Mouse (Mus musculus) liver, embryonic 11.5 days (tissue): ENCODE results near the gene Tnfrsf23. TPM values are rescaled to one million over a fixed set of nuclear protein-coding genes. Genes with fewer than 3 reads are reported as not detected.
"Not testable (repeated sequence)": the region's sequence is repeated elsewhere in the genome, so short reads cannot be mapped to it uniquely, and the experiment has no call there.

ENCODE experiments used
- ATAC-seq: fragments of 200-750 bp; cut with Nextera tagmentation; replicated peaks from 2 replicates; pipeline ENCODE4 v1.8.0; 2017; ENCODE audit warnings: moderate number of reproducible peaks, mild to moderate bottlenecking, moderate TSS enrichment, moderate library complexity; ENCODE audit not compliant: low FRiP score
- DNase-seq: peaks from one replicate; pipeline ENCODE4 v3.0.0-alpha.2; 2017; ENCODE audit warnings: low spot score
- H3K27ac ChIP-seq: fragments of 300-500 bp; sonication (generic); 2 replicates; pipeline ENCODE4 v1.5.1; 2014; ENCODE audit warnings: mild to moderate bottlenecking, low read depth, low read length, control low read depth
- H3K27me3 ChIP-seq: fragments of 300-500 bp; sonication (generic); replicated peaks from 2 replicates; pipeline ENCODE4 v1.6.1; 2014; ENCODE audit warnings: low read length, mixed read lengths; ENCODE audit not compliant: control insufficient read depth, insufficient read depth
- H3K36me3 ChIP-seq: fragments of 300-500 bp; sonication (generic); 2 replicates; pipeline ENCODE4 v1.6.1; 2014; ENCODE audit warnings: mild to moderate bottlenecking, low read length, moderate library complexity, mixed read lengths; ENCODE audit not compliant: control insufficient read depth, insufficient read depth
- H3K4me1 ChIP-seq: fragments of 300-500 bp; sonication (generic); replicated peaks from 2 replicates; pipeline ENCODE4 v1.6.1; 2014; ENCODE audit warnings: low read length, mixed read lengths; ENCODE audit not compliant: control insufficient read depth, insufficient read depth
- H3K4me2 ChIP-seq: fragments of 300-500 bp; sonication (generic); 2 replicates; pipeline ENCODE4 v1.6.1; 2014; ENCODE audit warnings: mild to moderate bottlenecking, control low read depth, moderate library complexity
- H3K4me3 ChIP-seq: fragments of 300-500 bp; sonication (generic); 2 replicates; pipeline ENCODE4 v1.5.1; 2014; ENCODE audit warnings: low read depth, low read length, control low read depth
- H3K9ac ChIP-seq: fragments of 300-500 bp; sonication (generic); 2 replicates; pipeline ENCODE4 v1.6.1; 2014; ENCODE audit warnings: low read depth, low read length, control low read depth
- H3K9me3 ChIP-seq: fragments of 300-500 bp; sonication (generic); 2 replicates; pipeline ENCODE4 v1.6.1; 2016; ENCODE audit warnings: low read length, inconsistent platforms, mixed read lengths; ENCODE audit not compliant: control insufficient read depth
- WGBS: fragments of 180-500 bp; shearing (Covaris S2); extraction: QIAGEN DNeasy Blood & Tissue Kit; methylation state at CpG from one replicate; pipeline ENCODE4 v1.1.7; 2014; 5-methylcytosine and 5-hydroxymethylcytosine counted together
- polyA plus RNA-seq: library from polyadenylated mRNA; unstranded; fragments of >200 nt; fragmentation: Nextera tagmentation; extraction: Ambion mirVana; gene quantifications from 2 replicates; pipeline ENCODE4 v1.2.1, GENCODE M21; 2014

Gene Tnfrsf23
- polyA plus RNA-seq, 1 experiment from 2014 or later, result 0.34 TPM

DNA sequence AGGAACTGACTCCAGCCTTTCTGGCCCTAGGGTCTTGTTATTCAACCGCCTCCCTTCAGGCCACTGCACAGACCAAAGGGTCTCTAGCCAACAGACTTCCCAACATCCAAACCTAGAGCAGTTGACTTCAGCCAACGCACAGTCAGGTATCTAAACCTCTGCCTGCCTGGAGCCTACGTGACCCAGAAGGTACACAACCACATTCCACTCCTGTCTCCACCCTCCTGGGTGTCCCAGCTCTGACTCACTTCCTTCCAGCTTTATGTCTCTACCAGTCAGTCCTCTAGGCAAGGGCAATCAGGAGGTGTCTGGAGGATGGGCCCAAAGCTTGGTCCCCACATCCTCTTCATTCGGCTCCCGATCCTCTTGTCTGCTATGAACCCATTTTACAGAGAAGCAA is 5.5 kb upstream of the Tnfrsf23 start:
- H3K36me3 ChIP-seq, result peaks cover 9% of the 10 kb centered on the region; the same call in 1 of the 2 replicates
- ATAC-seq, result no peak

DNA sequence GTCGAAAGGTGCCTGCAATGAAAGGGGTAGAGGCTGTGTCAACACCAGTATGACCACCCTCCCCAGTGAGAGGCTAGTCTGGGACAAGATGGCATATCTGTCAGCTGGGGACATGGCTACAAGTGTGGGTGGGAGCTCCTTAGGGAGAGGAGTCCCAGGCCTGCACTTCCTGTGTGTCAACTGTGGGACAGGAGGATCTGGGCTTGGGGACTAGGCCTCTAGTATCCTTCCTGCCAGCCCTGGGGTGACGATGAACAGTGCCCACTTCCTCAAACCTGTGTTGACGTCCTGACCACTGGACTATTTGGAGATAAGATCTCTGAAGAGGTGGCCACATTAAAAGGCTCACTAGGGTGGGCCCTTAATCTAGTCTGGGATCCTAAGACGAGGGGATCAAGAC is 4.3 kb upstream of the Tnfrsf23 start:
- Histone ChIP-seq H3K27ac (no peak overlapping the region), H3K27me3 (no peaks in the 10 kb centered on the region; the same call in 1 of the 2 replicates), H3K36me3 (peaks cover 7% of the 10 kb centered on the region; the same call in 1 of the 2 replicates), H3K9ac (no peak overlapping the region), H3K9me3 (no peaks in the 10 kb centered on the region), H3K4me1 (no peaks in the 10 kb centered on the region), H3K4me3 (no peak overlapping the region), H3K4me2 (no peak overlapping the region)
- WGBS, result 51% methylated on average over 4 of the region's 4 CpGs
- DNase-seq (no peak), ATAC-seq (no peak)

More for the DNA sequence above, 5.5 kb upstream of the Tnfrsf23 start:
- Histone ChIP-seq H3K27ac (no peak overlapping the region), H3K27me3 (no peaks in the 10 kb centered on the region; the same call in 1 of the 2 replicates), H3K9me3 (no peaks in the 10 kb centered on the region), H3K4me1 (no peaks in the 10 kb centered on the region), H3K4me3 (no peak overlapping the region), H3K4me2 (no peak overlapping the region), H3K9ac (no peak overlapping the region)
- 84% methylated on average over 5 of the region's 5 CpGs for WGBS
- no peak for DNase-seq

DNA sequence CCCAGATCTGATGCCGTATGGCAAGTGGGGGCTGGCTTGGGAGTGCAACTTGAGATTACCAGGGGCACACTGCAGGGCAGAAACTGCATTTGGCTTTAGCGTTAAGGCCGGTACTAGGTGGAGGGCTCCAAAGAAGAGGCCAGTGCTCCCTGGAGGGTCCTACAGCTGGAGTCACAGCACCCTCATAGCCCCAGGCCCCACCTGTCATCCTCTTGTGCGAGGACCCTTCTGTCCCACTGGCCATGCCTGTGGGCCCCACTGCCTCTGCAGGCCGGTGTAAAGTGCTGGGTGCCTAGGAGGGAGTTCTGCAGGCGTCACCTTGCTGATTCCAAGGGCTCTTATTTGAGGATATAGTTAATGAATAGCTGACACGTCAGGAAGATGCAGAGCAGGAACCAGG is 3.8 kb upstream of the Tnfrsf23 start:
- H3K27me3 ChIP-seq, result no peaks in the 10 kb centered on the region; the same call in 1 of the 2 replicates
- no peaks in the 10 kb centered on the region for H3K9me3 ChIP-seq
- ATAC-seq, result no peak
- no peak overlapping the region for H3K9ac ChIP-seq
- H3K4me1 ChIP-seq, result no peaks in the 10 kb centered on the region
- 74% methylated on average over 7 of the region's 7 CpGs for WGBS
- no peak overlapping the region for H3K27ac ChIP-seq
- DNase-seq, result no peak
- H3K36me3 ChIP-seq, result peaks cover 7% of the 10 kb centered on the region; the same call in 1 of the 2 replicates
- no peak overlapping the region for H3K4me3 ChIP-seq
- no peak overlapping the region for H3K4me2 ChIP-seq

DNA sequence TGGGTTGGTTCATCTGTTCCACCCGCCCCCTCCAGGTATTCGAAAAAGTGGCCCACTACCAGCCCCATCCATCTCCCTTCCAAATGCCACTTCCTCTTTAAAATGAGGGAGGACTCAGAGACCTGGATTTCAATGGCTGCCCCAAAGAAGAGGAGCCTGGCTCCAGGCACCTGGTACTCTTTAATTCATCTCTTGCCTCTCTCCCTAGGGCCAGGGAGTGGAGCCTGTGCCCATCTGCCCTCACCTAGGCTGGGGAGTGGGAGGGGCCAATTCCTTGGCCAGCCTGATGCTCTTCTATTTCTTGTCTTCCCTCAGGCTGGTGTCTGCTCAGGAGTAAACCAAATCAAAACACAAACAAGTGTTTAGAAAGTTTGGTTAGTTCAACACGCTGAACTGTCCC is 1.0 kb upstream of the Tnfrsf23 start:
- H3K4me1 ChIP-seq, H3K4me3 ChIP-seq, H3K27ac ChIP-seq, H3K36me3 ChIP-seq, H3K9me3 ChIP-seq, ATAC-seq, H3K9ac ChIP-seq, H3K27me3 ChIP-seq, DNase-seq, H3K4me2 ChIP-seq: not testable (repeated sequence)
- WGBS, result 73% methylated on average over 3 of the region's 3 CpGs

DNA sequence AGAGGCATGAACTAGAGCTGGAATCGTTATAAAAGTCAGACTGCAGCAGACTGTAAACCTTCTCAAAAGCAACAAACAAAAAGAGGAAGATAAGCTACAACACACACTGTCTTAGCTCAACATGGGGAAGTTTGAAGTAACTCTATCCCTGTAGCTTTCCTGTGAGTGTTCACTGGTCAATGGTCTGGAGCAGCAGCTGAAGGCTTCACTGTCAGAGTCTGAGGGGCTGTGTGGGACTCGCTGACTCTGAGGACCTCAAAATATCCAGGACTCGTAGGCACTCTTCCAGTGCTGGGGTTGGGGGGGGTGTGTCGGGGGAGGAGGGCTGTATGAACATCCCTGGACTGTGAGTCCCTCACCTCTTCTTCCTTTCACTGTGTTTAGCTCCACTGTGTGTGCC is 519 bp upstream of the Tnfrsf23 start:
- not testable (repeated sequence) for H3K27ac ChIP-seq, H3K4me1 ChIP-seq, H3K4me3 ChIP-seq, DNase-seq, H3K9ac ChIP-seq, H3K36me3 ChIP-seq, H3K4me2 ChIP-seq, H3K9me3 ChIP-seq, ATAC-seq, H3K27me3 ChIP-seq
- 45% methylated on average over 4 of the region's 4 CpGs for WGBS

DNA sequence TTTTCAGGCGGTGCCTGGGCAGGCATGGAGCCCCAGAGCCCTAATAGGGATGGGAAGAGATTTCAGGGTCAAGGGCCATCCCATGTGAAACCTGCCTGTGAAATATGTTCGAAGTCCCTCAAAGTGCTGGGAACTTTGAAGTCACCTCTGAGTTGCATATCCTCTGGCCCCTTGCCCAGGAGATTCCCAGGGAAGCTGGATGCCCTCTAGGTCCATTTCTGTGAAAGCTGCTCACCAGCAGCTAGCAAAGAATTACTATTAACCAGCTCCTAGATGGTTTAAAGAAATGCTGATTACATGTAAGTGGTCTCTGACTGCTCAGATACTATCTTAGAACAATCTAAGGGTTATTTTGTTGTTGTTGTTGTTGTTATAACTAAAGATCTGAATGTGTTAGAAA is 1.1 kb downstream of the Tnfrsf23 start:
- H3K4me1 ChIP-seq, H3K9ac ChIP-seq, H3K36me3 ChIP-seq, DNase-seq, H3K27ac ChIP-seq, H3K4me2 ChIP-seq, ATAC-seq, H3K27me3 ChIP-seq, H3K9me3 ChIP-seq, H3K4me3 ChIP-seq: not testable (repeated sequence)
- 79% methylated on average over 1 of the region's 2 CpGs for WGBS

DNA sequence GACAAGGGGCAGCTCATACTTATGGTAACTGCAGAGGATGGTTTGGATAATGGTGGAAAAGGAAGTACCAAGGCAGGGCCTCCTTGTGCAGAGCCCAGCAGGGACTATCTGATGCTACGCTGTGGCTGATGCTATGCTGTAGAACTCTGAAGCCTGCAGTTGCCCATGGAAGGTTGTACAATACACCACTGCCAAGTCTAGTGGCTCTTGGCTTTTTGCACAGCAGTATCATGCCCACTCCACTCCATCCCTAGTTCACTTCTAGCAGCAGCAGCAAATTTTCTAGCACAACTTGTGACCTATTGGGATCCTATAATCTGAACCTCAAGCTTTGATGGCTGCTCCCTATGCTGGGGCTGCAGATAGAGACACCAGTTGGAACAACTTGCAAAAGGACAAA is 4.1 kb downstream of the Tnfrsf23 start:
- DNase-seq (no peak), ATAC-seq (no peak)
- H3K9me3 ChIP-seq, result no peaks in the 10 kb centered on the region
- no peak overlapping the region for H3K4me2 ChIP-seq
- no peaks in the 10 kb centered on the region for H3K4me1 ChIP-seq
- no peaks in the 10 kb centered on the region; the same call in 1 of the 2 replicates for H3K27me3 ChIP-seq
- no peak overlapping the region for H3K9ac ChIP-seq
- H3K36me3 ChIP-seq, result no peaks in the 10 kb centered on the region
- no peak overlapping the region for H3K4me3 ChIP-seq
- WGBS, result 86% methylated on average over 1 of the region's 1 CpGs
- H3K27ac ChIP-seq, result no peak overlapping the region

DNA sequence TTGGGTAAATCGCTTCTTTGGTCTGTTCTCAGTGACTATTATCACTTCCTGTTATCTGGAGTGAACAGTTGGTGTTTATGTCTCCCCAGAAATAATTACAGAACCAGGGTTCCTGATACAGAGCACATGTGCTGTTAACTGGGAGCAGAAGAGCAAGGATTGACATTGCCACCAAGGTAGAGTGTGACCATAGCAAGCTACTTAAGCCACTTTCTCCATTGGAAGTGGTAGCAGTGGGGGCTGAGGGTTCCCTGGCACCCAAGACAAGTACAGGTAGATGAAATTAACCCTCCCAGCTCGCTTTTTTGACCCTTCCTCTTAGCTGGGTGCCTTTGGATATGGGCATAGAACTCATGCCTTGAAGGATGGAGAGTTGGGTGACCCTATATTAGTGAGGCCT is 4.8 kb downstream of the Tnfrsf23 start:
- not testable (repeated sequence) for H3K27me3 ChIP-seq, H3K4me1 ChIP-seq, H3K4me3 ChIP-seq, DNase-seq, H3K9ac ChIP-seq, H3K27ac ChIP-seq, H3K4me2 ChIP-seq, H3K36me3 ChIP-seq, H3K9me3 ChIP-seq, ATAC-seq
- WGBS, result 41% methylated on average over 2 of the region's 2 CpGs

DNA sequence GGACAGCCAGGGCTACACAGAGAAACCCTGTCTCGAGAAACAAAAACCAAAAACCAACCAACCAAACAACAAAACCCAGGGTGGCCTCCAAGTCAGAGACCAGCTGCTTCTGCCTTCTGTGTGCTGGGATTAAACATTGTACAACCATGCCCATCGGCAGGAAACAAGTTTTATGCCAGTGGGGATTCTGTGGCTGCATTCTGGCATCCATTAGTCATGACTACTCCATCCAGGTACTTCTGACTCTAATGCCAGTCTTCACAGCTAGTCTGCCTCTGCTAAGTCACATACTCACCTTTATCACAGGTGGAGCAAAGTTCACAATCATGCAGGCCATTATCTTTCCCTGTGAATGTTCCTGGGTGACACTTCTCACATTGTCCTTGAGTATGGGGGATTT is 6.0 kb downstream of the Tnfrsf23 start:
- not testable (repeated sequence) for H3K4me1 ChIP-seq, H3K9ac ChIP-seq, DNase-seq, H3K36me3 ChIP-seq, H3K27me3 ChIP-seq, H3K4me2 ChIP-seq, H3K9me3 ChIP-seq, H3K27ac ChIP-seq, ATAC-seq, H3K4me3 ChIP-seq
- 71% methylated on average over 2 of the region's 2 CpGs for WGBS
